Mouse (Mus musculus): Measurements from ENCODE around the gene Chkb.

DNA sequence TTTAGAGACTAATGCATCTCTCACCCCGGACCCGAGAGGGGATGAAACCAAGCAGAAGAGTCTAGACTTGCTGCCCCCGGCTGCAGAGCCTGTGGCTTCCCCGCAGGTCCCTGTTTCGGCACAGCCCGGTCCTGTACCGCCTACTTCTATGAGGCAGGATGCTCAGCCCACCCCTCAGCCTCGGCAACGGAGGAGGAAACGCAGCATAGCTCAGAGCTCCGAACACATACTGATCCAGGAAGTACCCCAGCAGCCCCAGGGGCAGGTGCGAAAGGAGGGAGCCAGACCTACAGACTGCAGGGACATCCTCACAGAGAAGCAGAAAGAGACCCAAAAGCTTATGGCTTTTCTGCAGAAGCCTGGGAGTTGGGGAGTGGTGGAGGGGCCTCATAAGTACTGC lies 42.6 kb downstream of the Chkb start:
- TF ChIP-seq CTCF (IDR thresholded peaks at IDR 0.05; ENCODE audit: borderline replicate concordance, control insufficient read depth, extremely low read depth, insufficient read depth, low read length, poor library complexity) (no peak), POLR2A (IDR thresholded peaks at IDR 0.05; ENCODE audit: control insufficient read depth, extremely low read depth, insufficient read depth, low read length, poor library complexity) (no peak)

Measured in thymus, adult 2 months (tissue).